8 mouse cellular contexts compared by ENCODE assay signal in genomic region chr7:118533178-118533578, GRCm38 (mm10). TPM values are rescaled to one million over a fixed set of nuclear protein-coding genes. Genes with fewer than 3 reads are reported as not detected.
DNase-seq lines count a peak whose midpoint lies in the region; ATAC-seq and TF ChIP-seq lines count a peak whose summit lies in the region.

Gene Coq7, minus strand, starts transcription at chr7:118533356.

- WGBS in heart, embryonic 11.5 days (ENCODE audit: insufficient replicate concordance), result under 1% methylated on average over 31 of the region's 31 CpGs
- under 1% methylated on average over 31 of the region's 31 CpGs for whole genome bisulfite sequencing in kidney, embryonic 15.5 days
- WGBS in limb, embryonic 15.5 days, result under 1% methylated on average over 31 of the region's 31 CpGs
- under 1% methylated on average over 31 of the region's 31 CpGs for WGBS in midbrain, postnatal 0 days

- no peaks in the 10 kb centered on the region for H3K9me3 ChIP-seq in E14TG2a.4 (ENCODE audit: low read length)
- H3K9me3 ChIP-seq in heart, embryonic 11.5 days (replicated peaks; ENCODE audit: control insufficient read depth, low read length), result no peaks in the 10 kb centered on the region
- H3K9me3 ChIP-seq in kidney, embryonic 15.5 days (replicated peaks), result no peaks in the 10 kb centered on the region
- H3K9me3 ChIP-seq in limb, embryonic 15.5 days, result no peaks in the 10 kb centered on the region
- H3K9me3 ChIP-seq in midbrain, postnatal 0 days (ENCODE audit: low read length), result no peaks in the 10 kb centered on the region

- peak within 1 kb of the TSS; percentile 85 for H3K4me3 ChIP-seq in E14TG2a.4 (replicated peaks; ENCODE audit: low read length)
- H3K4me3 ChIP-seq in brown adipose tissue, adult 24 weeks (ENCODE audit: insufficient read depth, low read depth, low read length), result peak within 1 kb of the TSS; percentile 87
- H3K4me3 ChIP-seq in heart, embryonic 11.5 days (ENCODE audit: low read depth, low read length), result peak within 1 kb of the TSS; percentile 62
- peak within 1 kb of the TSS; percentile 76 for H3K4me3 ChIP-seq in kidney, embryonic 15.5 days (replicated peaks)
- H3K4me3 ChIP-seq in limb, embryonic 15.5 days, result peak within 1 kb of the TSS; percentile 88
- H3K4me3 ChIP-seq in midbrain, postnatal 0 days (ENCODE audit: low read depth, low read length), result peak within 1 kb of the TSS; percentile 64

- peaks cover 10% of the 10 kb centered on the region for H3K4me1 ChIP-seq in E14TG2a.4 (replicated peaks; ENCODE audit: low read depth, low read length)
- H3K4me1 ChIP-seq in brown adipose tissue, adult 24 weeks (ENCODE audit: control insufficient read depth, insufficient read depth, insufficient read length, low read length), result no peaks in the 10 kb centered on the region
- H3K4me1 ChIP-seq in heart, embryonic 11.5 days (ENCODE audit: control insufficient read depth, insufficient read depth, low read length), result no peaks in the 10 kb centered on the region
- 0 out of 2 replicates have a peak, but pooled peaks cover 12% of the 10 kb centered on the region for H3K4me1 ChIP-seq in kidney, embryonic 15.5 days
- no peaks in the 10 kb centered on the region for H3K4me1 ChIP-seq in limb, embryonic 15.5 days
- no peaks in the 10 kb centered on the region for H3K4me1 ChIP-seq in midbrain, postnatal 0 days (ENCODE audit: insufficient read depth, low read length)

- no peaks in the 10 kb centered on the region for H3K27me3 ChIP-seq in E14TG2a.4 (ENCODE audit: insufficient read depth, low read length)
- H3K27me3 ChIP-seq in heart, embryonic 11.5 days (ENCODE audit: control insufficient read depth, insufficient read depth, low read length), result no peaks in the 10 kb centered on the region
- H3K27me3 ChIP-seq in kidney, embryonic 15.5 days, result no peaks in the 10 kb centered on the region
- no peaks in the 10 kb centered on the region for H3K27me3 ChIP-seq in limb, embryonic 15.5 days
- no peaks in the 10 kb centered on the region for H3K27me3 ChIP-seq in midbrain, postnatal 0 days (ENCODE audit: insufficient read depth, low read length)

- H3K4me2 ChIP-seq in heart, embryonic 11.5 days, result peak within 1 kb of the TSS; percentile 75
- H3K4me2 ChIP-seq in kidney, embryonic 15.5 days, result peak within 1 kb of the TSS; percentile 70
- H3K4me2 ChIP-seq in limb, embryonic 15.5 days, result peak within 1 kb of the TSS; percentile 64
- H3K4me2 ChIP-seq in midbrain, postnatal 0 days (ENCODE audit: low read depth, low read length, poor library complexity, severe bottlenecking), result peak within 1 kb of the TSS; percentile 47

- DNase-seq in midbrain, postnatal 0 days (ENCODE audit: low spot score), result peak; percentile 100
- DNase-seq in spleen, postnatal 4 days (ENCODE audit: low spot score in 2 of 2), result peak; percentile 91 to 94

- H3K36me3 ChIP-seq in E14TG2a.4 (ENCODE audit: insufficient read depth, low read length), result peaks cover 13% of the 10 kb centered on the region; the same call in 1 of the 2 replicates
- no peaks in the 10 kb centered on the region for H3K36me3 ChIP-seq in heart, embryonic 11.5 days (ENCODE audit: control insufficient read depth, insufficient read depth, low read length)
- H3K36me3 ChIP-seq in kidney, embryonic 15.5 days, result peaks cover 12% of the 10 kb centered on the region
- H3K36me3 ChIP-seq in limb, embryonic 15.5 days, result 0 out of 2 replicates have a peak, but pooled peaks cover 4% of the 10 kb centered on the region
- H3K36me3 ChIP-seq in midbrain, postnatal 0 days (ENCODE audit: insufficient read depth, low read length), result peaks cover 9% of the 10 kb centered on the region; the same call in 1 of the 2 replicates

- peak within 1 kb of the TSS; percentile 99 for H3K27ac ChIP-seq in brown adipose tissue, adult 24 weeks (replicated peaks; ENCODE audit: low read depth, low read length)
- peak within 1 kb of the TSS; percentile 96 for H3K27ac ChIP-seq in heart, embryonic 11.5 days (ENCODE audit: low read depth, low read length)
- peak within 1 kb of the TSS; percentile 98 for H3K27ac ChIP-seq in kidney, embryonic 15.5 days
- peak within 1 kb of the TSS; percentile 97 for H3K27ac ChIP-seq in limb, embryonic 15.5 days
- peak within 1 kb of the TSS; percentile 98 for H3K27ac ChIP-seq in midbrain, postnatal 0 days (ENCODE audit: low read depth, low read length)

- H3K9ac ChIP-seq in heart, embryonic 11.5 days (ENCODE audit: low read depth, low read length), result peak within 1 kb of the TSS; percentile 83
- H3K9ac ChIP-seq in kidney, embryonic 15.5 days, result peak within 1 kb of the TSS; percentile 69
- H3K9ac ChIP-seq in limb, embryonic 15.5 days, result peak within 1 kb of the TSS; percentile 65
- H3K9ac ChIP-seq in midbrain, postnatal 0 days (replicated peaks; ENCODE audit: low read length, poor library complexity, severe bottlenecking), result peak within 1 kb of the TSS; percentile 70

- TF ChIP-seq CTCF in E14TG2a.4 (conservative IDR thresholded peaks at IDR 0.05; ENCODE audit: low read length), result no peak
- TF ChIP-seq CTCF in midbrain, postnatal 0 days (IDR thresholded peaks at IDR 0.05), result no peak

- peak; percentile 97 for ATAC-seq in erythroid progenitor cell, adult 5-6 weeks (replicated peaks; ENCODE audit: low FRiP score, poor library complexity, severe bottlenecking)
- ATAC-seq in heart, embryonic 11.5 days (replicated peaks; ENCODE audit: insufficient number of reproducible peaks, low FRiP score, low TSS enrichment), result peak; percentile 99
- peak; percentile 99 for ATAC-seq in kidney, embryonic 15.5 days (replicated peaks; ENCODE audit: low FRiP score)
- ATAC-seq in limb, embryonic 15.5 days (ENCODE audit: insufficient number of reproducible peaks, low FRiP score, low TSS enrichment, low read depth), result peak; percentile 99
- peak; percentile 99 for ATAC-seq in midbrain, postnatal 0 days (ENCODE audit: low FRiP score)

RNA-seq across cellular contexts. Expression of gene Coq7, which starts in this region (rescaled TPM):
- 172 and 271 TPM in 2 replicates for polyA plus RNA-seq in brown adipose tissue, adult 24 weeks (2012; ENCODE audit: insufficient read depth, insufficient read length, missing spikeins)
- 8.8 and 16.6 TPM in 2 replicates for total RNA-seq in erythroid progenitor cell, adult 5-6 weeks (2015; ENCODE audit: low replicate concordance)
- 3.3 and 13.6 TPM in 2 replicates for total RNA-seq in erythroid progenitor cell, adult 5-6 weeks (2017; ENCODE audit: low replicate concordance)
- polyA plus RNA-seq in heart, embryonic 11.5 days (2014; fragmentation: Nextera tagmentation; extraction: Ambion mirVana), result 144 and 164 TPM in 2 replicates
- polyA plus RNA-seq in kidney, embryonic 15.5 days (2015; fragmentation: Nextera tagmentation; extraction: Ambion mirVana), result 136 and 137 TPM in 2 replicates
- polyA plus RNA-seq in limb, embryonic 15.5 days (2015; fragmentation: Nextera tagmentation; extraction: Ambion mirVana), result 71.6 and 78.6 TPM in 2 replicates
- 30.9 and 38.2 TPM in 2 replicates for total RNA-seq in midbrain, postnatal 0 days (2014; rRNA removed)
- polyA plus RNA-seq in midbrain, postnatal 0 days (2015; fragmentation: Nextera tagmentation; extraction: Ambion mirVana), result 128 and 131 TPM in 2 replicates

Comparison
In these comparisons a context has a peak if more than half of its experiments do, and no peak if none do; other contexts are left out.
1. Peak in every context shown above with its lines: DNase-seq, ATAC-seq, H3K4me3 ChIP-seq and H3K27ac ChIP-seq.